Mouse (Mus musculus) intestine, embryonic 14.5 days (tissue): ENCODE data around the gene Clec10a. TPM values are rescaled to one million over a fixed set of nuclear protein-coding genes. Genes with fewer than 3 reads are reported as not detected.
"Not testable (repeated sequence)": the region's sequence is repeated elsewhere in the genome, so short reads cannot be mapped to it uniquely, and the experiment has no call there.

ENCODE experiments used
- ATAC-seq: fragments of 200-750 bp; cut with Nextera tagmentation; replicated peaks from 2 replicates; pipeline ENCODE4 v1.8.0; 2017; ENCODE audit warnings: low read depth, moderate number of reproducible peaks, moderate TSS enrichment, moderate library complexity; ENCODE audit not compliant: low FRiP score, low TSS enrichment
- DNase-seq: peaks from one replicate; pipeline ENCODE4 v3.0.0-alpha.2; 2018; ENCODE audit warnings: low spot score
- H3K27ac ChIP-seq: fragments of 300-500 bp; sonication (generic); 2 replicates; pipeline ENCODE4 v1.5.1; 2014; ENCODE audit warnings: low read depth, mild to moderate bottlenecking, control low read depth
- H3K27me3 ChIP-seq: fragments of 300-500 bp; sonication (generic); replicated peaks from 2 replicates; pipeline ENCODE4 v1.6.1; 2014; ENCODE audit warnings: low read length, control low read depth; ENCODE audit not compliant: control insufficient read depth, insufficient read depth
- H3K36me3 ChIP-seq: fragments of 300-500 bp; sonication (generic); 2 replicates; pipeline ENCODE4 v1.6.1; 2014; ENCODE audit warnings: low read length, control low read depth; ENCODE audit not compliant: control insufficient read depth, insufficient read depth
- H3K4me1 ChIP-seq: fragments of 300-500 bp; sonication (generic); replicated peaks from 2 replicates; pipeline ENCODE4 v1.6.1; 2014; ENCODE audit warnings: low read length, control low read depth, mixed read lengths; ENCODE audit not compliant: control insufficient read depth, insufficient read depth
- H3K4me2 ChIP-seq: fragments of 300-500 bp; sonication (generic); 2 replicates; pipeline ENCODE4 v1.6.1; 2014; ENCODE audit warnings: low read length
- H3K4me3 ChIP-seq: fragments of 300-500 bp; sonication (generic); 2 replicates; pipeline ENCODE4 v1.5.1; 2014; ENCODE audit warnings: low read depth, low read length, control low read depth, mixed read lengths
- H3K9ac ChIP-seq: fragments of 300-500 bp; sonication (generic); 2 replicates; pipeline ENCODE4 v1.6.1; 2014; ENCODE audit warnings: mild to moderate bottlenecking, low read length
- H3K9me3 ChIP-seq: fragments of 300-500 bp; sonication (generic); 2 replicates; pipeline ENCODE4 v1.6.1; 2016; ENCODE audit warnings: low read length, control low read depth; ENCODE audit not compliant: control insufficient read depth
- WGBS: fragments of 180-500 bp; shearing (Covaris S2); extraction: QIAGEN DNeasy Blood & Tissue Kit; methylation state at CpG from one replicate; pipeline ENCODE4 v1.1.7; 2014; 5-methylcytosine and 5-hydroxymethylcytosine counted together
- polyA plus RNA-seq: library from polyadenylated mRNA; unstranded; fragments of >200 nt; fragmentation: Nextera tagmentation; extraction: Ambion mirVana; gene quantifications from 2 replicates; pipeline ENCODE4 v1.2.1, GENCODE M21; 2014

Clec10a gene
- polyA plus RNA-seq, 1 experiment from 2014 or later = 0.97 TPM

GRCm38 (mm10) chr11:70151072-70151471, 4.9 kb upstream of the Clec10a start:
- H3K9me3 ChIP-seq = no peaks in the 10 kb centered on the region
- no peak overlapping the region for H3K4me3 ChIP-seq
- H3K4me2 ChIP-seq = no peak overlapping the region
- ATAC-seq (no peak), DNase-seq (no peak)
- H3K4me1 ChIP-seq = no peaks in the 10 kb centered on the region
- H3K9ac ChIP-seq = no peak overlapping the region
- no peaks in the 10 kb centered on the region for H3K36me3 ChIP-seq
- H3K27ac ChIP-seq = no peak overlapping the region
- 61% methylated on average over 3 of the region's 3 CpGs for WGBS
- no peaks in the 10 kb centered on the region for H3K27me3 ChIP-seq

GRCm38 (mm10) chr11:70162336-70162735, 6.3 kb downstream of the Clec10a start:
- Histone ChIP-seq H3K4me2 (no peak overlapping the region), H3K9ac (no peak overlapping the region), H3K27me3 (no peaks in the 10 kb centered on the region), H3K9me3 (no peaks in the 10 kb centered on the region), H3K36me3 (no peaks in the 10 kb centered on the region), H3K27ac (no peak overlapping the region), H3K4me1 (no peaks in the 10 kb centered on the region), H3K4me3 (no peak overlapping the region)
- DNase-seq (no peak), ATAC-seq (no peak)
- 74% methylated on average over 3 of the region's 3 CpGs for WGBS

GRCm38 (mm10) chr11:70165972-70166921, 10.2 kb downstream of the Clec10a start:
- DNase-seq (no peak), ATAC-seq (no peak)
- H3K36me3 ChIP-seq = no peaks in the 10 kb centered on the region
- no peaks in the 10 kb centered on the region for H3K27me3 ChIP-seq
- no peak overlapping the region for H3K27ac ChIP-seq
- H3K9ac ChIP-seq = no peak overlapping the region
- H3K4me3 ChIP-seq = no peak overlapping the region
- WGBS = 76% methylated on average over 16 of the region's 16 CpGs
- H3K9me3 ChIP-seq = no peaks in the 10 kb centered on the region
- H3K4me2 ChIP-seq = no peak overlapping the region
- no peaks in the 10 kb centered on the region for H3K4me1 ChIP-seq

- no peak overlapping the region for H3K27ac ChIP-seq
- H3K27me3 ChIP-seq = no peaks in the 10 kb centered on the region
- no peaks in the 10 kb centered on the region for H3K36me3 ChIP-seq
- no peak for ATAC-seq
- H3K9ac ChIP-seq = no peak overlapping the region
- no peak overlapping the region for H3K4me3 ChIP-seq
- no peak overlapping the region for H3K4me2 ChIP-seq
- H3K9me3 ChIP-seq = no peaks in the 10 kb centered on the region
- WGBS = 48% methylated on average over 7 of the region's 7 CpGs
- DNase-seq = no peak
- no peaks in the 10 kb centered on the region for H3K4me1 ChIP-seq
Measured at GRCm38 (mm10) chr11:70168136-70168535, 12.1 kb downstream of the Clec10a start.

- not testable (repeated sequence) for H3K27me3 ChIP-seq, H3K4me2 ChIP-seq, H3K4me1 ChIP-seq, H3K9me3 ChIP-seq, H3K36me3 ChIP-seq, H3K9ac ChIP-seq, ATAC-seq, H3K27ac ChIP-seq, DNase-seq, H3K4me3 ChIP-seq
- 88% methylated on average over 7 of the region's 7 CpGs for WGBS
Measured at GRCm38 (mm10) chr11:70169471-70169870, 13.5 kb downstream of the Clec10a start.

- Histone ChIP-seq H3K36me3 (no peaks in the 10 kb centered on the region), H3K4me3 (no peak overlapping the region), H3K4me2 (no peak overlapping the region), H3K27ac (no peak overlapping the region), H3K9ac (no peak overlapping the region), H3K9me3 (no peaks in the 10 kb centered on the region), H3K27me3 (no peaks in the 10 kb centered on the region), H3K4me1 (no peaks in the 10 kb centered on the region)
- WGBS = 74% methylated on average over 7 of the region's 7 CpGs
- DNase-seq (no peak), ATAC-seq (no peak)
Measured at GRCm38 (mm10) chr11:70170291-70170690, 14.3 kb downstream of the Clec10a start.

GRCm38 (mm10) chr11:70171181-70171580, 15.2 kb downstream of the Clec10a start:
- H3K9me3 ChIP-seq = no peaks in the 10 kb centered on the region
- ATAC-seq (no peak), DNase-seq (no peak)
- H3K9ac ChIP-seq = no peak overlapping the region
- H3K4me2 ChIP-seq = no peak overlapping the region
- H3K27me3 ChIP-seq = no peaks in the 10 kb centered on the region
- no peaks in the 10 kb centered on the region for H3K36me3 ChIP-seq
- no peaks in the 10 kb centered on the region for H3K4me1 ChIP-seq
- 87% methylated on average over 7 of the region's 7 CpGs for WGBS
- no peak overlapping the region for H3K4me3 ChIP-seq
- H3K27ac ChIP-seq = no peak overlapping the region

GRCm38 (mm10) chr11:70171847-70172246, 15.8 kb downstream of the Clec10a start:
- WGBS = 52% methylated on average over 3 of the region's 3 CpGs
- H3K9ac ChIP-seq = no peak overlapping the region
- DNase-seq (no peak), ATAC-seq (no peak)
- H3K27ac ChIP-seq = no peak overlapping the region
- H3K4me3 ChIP-seq = no peak overlapping the region
- no peaks in the 10 kb centered on the region for H3K36me3 ChIP-seq
- no peaks in the 10 kb centered on the region for H3K27me3 ChIP-seq
- H3K4me2 ChIP-seq = no peak overlapping the region
- no peaks in the 10 kb centered on the region for H3K4me1 ChIP-seq
- H3K9me3 ChIP-seq = no peaks in the 10 kb centered on the region

- no peaks in the 10 kb centered on the region for H3K36me3 ChIP-seq
- no peak for DNase-seq
- 54% methylated on average over 5 of the region's 5 CpGs for WGBS
Measured at GRCm38 (mm10) chr11:70172298-70172697, 16.3 kb downstream of the Clec10a start.

More at GRCm38 (mm10) chr11:70172298-70172697, 16.3 kb downstream of the Clec10a start:
- Histone ChIP-seq H3K27me3 (no peaks in the 10 kb centered on the region), H3K9me3 (no peaks in the 10 kb centered on the region), H3K4me2 (no peak overlapping the region), H3K27ac (no peak overlapping the region), H3K9ac (no peak overlapping the region), H3K4me1 (no peaks in the 10 kb centered on the region), H3K4me3 (no peak overlapping the region)
- ATAC-seq = no peak
